Mouse (Mus musculus) right cerebral cortex, adult 18-20 months (tissue): Measurements from ENCODE around the gene Rps6ka3.

Experiments
- DNase-seq: peaks from one replicate; pipeline ENCODE4 v3.0.0; 2022; ENCODE audit warnings: mixed read lengths

Gene Rps6ka3

DNA sequence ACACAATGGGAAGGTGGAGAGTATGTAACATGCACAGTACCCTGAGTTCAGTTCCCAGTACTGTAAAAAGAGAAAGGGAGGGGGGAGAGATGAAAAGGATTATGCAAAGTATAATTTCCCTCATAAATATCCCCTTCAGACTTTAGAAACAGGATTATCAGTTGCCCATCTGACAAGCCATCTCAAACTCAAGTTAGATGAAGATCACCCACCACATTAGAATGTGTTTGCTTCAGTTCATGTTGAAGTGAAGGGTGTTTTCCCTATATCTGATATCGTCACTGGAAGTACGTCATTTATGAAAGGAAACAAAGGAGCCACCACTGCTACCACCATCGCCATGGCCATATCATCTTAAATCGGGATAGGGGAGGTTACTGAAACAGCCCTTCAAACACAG, at the start of gene Rps6ka3:
Gene Rps6ka3, plus strand, starts transcription at position 301 of the 400 bp plus-strand sequence.
- no peak for DNase-seq

DNA sequence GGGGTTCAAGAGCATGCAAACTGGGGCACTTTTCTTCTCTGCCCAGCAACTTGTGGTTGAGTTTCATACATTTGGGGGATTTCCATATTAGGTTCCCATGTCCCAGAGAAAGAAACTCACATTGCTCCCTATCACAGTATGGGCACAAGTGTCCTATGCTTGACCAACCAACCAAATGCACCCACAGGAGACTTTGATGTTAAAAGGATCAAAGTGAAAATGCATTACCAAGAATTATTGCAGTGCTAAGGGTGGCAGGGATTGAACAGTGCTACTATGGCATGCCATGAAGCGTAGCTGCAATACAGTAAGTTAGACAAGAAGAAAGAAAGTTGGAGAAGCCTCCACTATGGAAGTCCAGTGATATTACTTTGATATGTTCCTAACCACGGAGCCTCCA, 40.9 kb upstream of the Rps6ka3 start:
- no peak for DNase-seq

DNA sequence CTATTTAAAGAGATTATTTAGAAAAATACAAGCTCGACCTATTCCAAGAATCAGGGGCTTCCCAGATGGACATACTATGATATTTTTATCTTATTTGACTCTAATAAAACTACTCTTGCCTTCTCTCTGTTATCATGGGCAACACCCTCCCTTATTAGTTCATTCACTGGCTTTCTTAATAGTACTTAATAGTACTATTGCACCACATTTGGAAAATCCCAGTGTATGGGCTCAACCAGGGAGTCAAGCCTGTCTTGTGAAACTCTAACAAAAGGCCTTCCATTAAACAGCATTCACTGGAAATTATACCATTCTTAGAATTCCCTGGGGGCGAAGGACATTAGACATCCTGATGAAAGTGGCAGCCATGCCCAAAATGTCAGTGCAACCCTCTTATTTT, 38.5 kb upstream of the Rps6ka3 start:
- no peak for DNase-seq

DNA sequence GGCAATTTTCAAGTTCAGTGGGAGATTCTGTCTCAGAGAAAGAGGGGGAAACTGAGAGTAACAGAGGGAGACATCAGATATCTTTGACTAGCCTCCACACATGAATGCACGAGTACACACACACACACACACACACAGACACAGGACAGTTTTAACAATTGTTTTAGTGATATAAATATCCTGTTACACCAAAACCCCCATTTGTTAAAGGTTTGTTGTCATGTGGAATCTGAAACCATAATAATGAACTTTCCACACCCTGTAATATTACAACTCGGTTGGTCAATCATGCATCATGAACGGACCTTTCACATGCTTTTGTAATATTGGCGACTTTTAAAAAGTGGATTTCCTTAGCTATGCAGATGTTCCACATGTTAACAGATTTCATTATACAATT, 18.5 kb upstream of the Rps6ka3 start:
- DNase-seq, result no peak

DNA sequence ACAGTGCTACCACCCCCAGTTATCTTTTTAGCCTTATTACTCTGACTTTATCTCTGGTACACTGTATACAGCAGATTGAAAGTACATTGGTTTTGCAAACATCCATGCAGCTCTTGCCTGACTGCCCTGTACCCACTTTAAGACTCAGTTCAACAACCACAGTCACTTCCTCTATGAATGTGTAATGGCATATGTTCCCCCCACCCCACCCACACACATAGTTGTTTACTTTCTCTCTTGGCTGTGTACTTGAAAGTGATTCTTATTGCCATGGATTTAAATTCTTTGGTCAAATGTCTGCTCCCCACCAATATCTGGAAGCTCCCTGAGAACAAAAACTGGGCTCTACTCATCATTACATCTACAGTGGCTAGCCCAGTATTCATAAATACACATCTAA, 10.6 kb upstream of the Rps6ka3 start:
- no peak for DNase-seq

DNA sequence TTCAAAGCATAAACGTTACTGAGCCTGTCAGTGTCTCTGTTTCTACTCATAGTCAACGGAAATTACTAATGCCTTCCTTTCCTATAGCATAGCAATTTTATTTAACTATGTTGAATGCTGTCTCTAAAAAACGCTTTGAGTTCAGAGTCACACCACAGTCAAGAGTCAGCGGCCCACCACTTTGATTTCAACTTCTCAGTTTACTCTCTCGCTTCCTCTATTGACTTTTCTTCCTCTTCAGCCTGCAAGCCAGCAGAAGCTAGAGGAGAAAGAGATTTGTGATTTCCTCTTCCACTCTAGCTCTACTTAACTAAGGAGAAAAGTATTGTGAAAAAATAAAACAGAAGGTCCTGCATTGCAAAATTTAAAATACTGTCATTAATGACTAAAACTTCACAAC, 10.0 kb upstream of the Rps6ka3 start:
- DNase-seq, result peak; percentile 1

DNA sequence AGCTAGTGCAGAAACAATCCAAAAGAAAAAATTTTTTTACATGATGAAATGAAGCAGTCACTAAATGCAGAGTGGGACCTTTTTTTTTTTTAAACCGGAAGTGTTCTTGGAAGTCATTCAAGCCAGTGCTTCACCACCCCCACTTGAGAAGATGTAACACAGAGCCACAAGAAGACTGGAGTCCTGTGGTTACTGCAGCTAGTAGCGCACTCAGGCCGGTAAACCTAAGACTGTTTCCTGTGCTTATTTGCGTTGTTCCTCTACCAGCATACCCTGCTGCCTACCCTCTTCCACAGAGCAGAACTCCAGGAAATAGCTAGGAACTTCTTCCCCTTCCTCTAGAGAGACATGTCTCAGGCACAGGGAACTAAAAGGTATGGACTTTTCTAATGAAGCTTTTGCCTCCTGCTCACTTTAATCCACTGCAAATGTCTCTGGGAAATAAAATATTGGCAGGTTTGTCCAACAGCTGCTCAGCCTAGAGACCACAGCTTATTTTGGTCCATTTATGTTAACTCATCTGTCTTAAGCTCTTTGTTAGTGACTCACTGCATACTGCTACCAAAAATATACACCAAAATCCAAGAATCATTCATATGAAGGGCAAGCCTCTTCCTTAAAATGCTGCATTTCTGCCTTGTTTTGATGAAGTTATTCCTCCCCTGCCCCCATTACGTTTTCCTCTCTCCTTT, 931 bp downstream of the Rps6ka3 start:
- DNase-seq, result peak; percentile 1

DNA sequence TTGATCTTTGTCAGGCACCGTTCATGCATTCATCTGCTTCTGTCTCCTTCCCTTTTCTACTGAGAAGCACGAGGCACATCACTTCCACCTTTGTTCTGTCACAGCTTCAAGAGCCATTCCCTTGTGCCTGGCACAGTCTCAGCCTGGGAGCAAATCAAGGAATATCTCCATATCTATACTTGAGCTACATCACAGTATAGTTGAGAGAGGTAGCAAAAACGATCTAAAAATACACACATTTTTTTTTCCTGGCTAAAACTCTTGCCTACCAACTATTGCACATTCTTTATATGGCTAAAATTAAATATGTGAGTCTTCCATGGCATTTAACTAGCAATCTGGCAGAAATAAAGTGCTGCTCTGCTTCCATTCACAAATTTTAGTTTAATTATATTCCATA, 5.1 kb downstream of the Rps6ka3 start:
- peak; percentile 6 for DNase-seq

DNA sequence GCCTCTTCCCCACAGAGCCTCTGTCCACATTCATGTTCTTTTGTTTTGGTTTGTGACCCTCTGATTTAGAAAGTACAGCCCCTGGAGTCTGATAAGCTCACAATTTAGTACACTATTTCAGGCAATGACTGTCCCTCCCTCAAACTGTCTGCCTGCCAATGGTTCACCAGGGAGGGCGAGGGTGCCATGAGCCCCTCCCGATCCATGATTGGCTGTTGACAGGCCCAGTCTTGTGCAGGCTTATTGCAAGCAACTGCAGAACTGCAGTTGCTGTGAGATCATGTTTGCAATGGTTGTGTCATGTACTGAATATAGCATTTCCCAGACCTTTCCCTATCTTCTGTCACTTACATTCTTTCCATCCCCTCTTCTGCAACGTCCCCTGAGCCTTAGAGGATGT, 12.4 kb downstream of the Rps6ka3 start:
- no peak for DNase-seq

DNA sequence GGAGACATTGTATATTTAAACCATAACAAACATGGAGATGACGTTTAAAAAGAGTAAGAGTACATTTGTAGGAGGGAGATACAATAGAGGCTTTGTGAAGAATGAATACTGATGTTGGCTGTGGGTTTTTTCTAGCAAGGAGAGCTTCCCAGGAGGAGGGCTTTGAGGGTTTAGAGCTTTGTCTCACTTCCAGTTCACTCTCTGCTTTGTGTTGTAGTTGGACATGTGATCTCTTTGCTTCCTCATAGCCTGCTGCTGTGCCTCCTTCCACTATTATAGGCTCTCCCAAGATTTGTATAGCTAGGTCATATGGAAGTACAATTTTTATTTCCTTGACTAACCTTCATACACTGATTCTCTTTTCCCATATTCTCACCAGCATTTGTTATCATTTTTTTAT, 27.2 kb downstream of the Rps6ka3 start:
- DNase-seq, result no peak

DNA sequence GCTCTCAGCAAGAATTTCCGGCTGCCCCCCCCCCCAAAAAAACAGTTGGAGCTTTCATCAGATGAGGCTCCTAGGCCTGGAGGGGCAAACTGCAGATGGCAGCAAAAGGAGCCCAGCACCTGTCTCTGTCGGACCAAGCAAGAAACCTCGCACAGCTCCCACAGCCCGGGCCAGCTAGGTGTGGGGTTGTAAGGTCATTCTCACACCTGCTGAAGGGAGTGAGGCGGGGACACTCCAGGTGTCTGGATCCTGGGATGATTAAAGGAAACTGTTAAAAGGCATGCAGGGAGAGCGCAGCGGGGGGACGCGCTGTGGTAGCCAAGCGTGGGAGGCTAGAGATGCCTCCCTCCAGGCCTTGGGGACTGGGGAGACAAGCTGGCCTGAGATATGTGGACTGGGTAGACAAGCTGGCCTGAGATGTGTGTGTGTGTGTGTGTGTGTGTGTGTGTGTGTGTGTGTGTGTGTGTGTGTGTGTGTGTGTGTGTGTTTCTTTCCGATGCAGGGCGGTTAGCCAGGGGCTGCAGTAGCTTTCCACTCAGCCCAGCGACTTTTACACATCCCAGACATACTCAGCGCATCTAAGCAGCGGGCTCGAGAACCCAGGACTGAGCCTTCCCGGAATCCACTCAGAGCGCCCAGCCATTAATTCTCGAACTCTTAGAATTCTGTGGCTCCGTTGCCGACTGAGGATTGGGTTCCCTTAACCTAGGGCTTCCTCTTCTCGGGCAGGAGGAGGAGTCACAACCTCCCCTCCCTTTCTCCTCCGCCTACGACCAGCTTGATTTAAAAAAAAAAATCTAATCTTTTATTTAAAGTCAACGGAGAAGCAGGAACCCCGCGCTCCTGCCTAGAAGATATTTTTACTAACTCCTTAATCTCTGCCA, 44.1 kb downstream of the Rps6ka3 start:
- DNase-seq, result peak; percentile 14

DNA sequence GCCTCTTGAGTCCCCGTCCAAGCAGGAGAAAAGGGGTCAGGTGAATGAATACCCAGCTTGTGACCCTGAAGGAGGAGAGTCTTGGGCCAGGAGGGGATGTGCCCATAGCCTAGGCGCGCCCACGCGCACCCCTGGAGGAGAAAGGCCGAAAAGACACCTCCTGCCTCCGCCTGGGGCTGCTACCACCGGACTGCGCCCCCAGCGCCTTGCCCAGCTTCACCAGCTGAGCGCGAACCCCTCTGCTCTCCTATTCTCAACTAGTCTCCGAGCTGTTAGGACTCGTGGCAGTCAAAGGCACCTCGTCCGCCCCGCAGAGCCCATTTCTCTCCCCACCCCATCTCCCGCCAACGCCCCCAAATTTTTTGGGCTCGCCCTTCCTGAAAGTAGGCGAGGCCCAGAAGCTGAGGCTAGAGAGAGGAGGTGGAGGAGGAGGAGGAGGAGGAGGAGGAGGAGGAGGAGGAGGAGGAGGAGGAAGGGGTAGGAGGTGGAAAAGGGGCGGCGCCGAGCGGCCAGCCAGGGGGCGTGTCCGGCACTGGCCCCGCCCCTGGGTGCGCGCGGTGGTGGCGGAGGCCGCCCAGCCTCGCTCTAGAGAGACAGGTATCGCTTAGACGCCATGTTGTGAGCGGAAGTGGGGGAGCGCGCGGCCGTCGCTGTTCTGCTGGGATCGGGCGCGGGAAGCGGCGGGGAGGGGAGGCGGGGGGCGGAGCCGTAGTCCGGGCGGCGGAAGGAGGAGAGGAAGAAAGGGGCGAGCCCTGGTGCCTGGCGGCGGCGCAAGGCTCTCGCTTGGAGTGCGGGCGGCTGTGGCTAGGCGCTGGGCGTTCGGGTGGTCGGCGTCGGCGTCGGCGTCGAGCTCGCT, 45.2 kb downstream of the Rps6ka3 start:
- DNase-seq, result peak; percentile 85

DNA sequence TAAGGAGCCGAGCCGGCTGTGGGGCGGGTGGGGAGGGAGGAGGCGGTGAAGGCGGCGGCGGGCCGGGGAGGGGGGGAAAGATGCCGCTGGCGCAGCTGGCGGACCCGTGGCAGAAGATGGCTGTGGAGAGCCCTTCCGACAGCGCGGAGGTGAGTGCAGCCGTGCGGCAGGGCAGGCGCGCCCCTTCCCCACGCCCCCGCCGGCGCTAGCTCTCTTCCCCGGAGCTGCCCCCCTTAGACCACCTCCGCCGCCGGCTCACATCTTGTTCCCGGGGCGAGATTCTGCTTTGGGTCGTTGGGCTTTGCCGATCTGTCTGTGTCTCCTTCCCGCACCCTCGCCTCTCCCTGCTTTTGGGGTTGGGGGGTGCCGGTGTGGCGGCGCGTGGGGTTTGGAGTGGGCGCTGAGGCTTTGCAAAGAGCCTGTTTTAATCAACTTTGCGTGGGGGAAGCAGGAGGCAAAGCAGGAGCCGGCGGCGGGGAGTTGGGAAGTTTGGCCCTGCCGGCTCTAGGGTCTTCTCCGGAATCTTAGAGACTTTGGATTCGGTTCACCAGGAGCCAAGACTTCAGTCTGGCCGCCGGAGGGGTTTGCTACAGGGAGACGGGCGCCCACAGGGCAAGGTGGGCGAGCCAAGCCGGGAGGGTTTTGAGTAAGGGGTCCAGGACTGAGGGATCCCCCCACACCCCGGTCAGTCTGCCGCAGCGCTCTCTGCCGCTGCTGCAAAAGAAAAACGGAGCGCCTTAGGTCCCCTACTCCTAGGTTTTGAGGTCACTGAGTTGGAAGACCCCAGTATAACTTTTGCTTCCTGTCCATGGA, 46.1 kb downstream of the Rps6ka3 start:
- DNase-seq, result peak; percentile 19

DNA sequence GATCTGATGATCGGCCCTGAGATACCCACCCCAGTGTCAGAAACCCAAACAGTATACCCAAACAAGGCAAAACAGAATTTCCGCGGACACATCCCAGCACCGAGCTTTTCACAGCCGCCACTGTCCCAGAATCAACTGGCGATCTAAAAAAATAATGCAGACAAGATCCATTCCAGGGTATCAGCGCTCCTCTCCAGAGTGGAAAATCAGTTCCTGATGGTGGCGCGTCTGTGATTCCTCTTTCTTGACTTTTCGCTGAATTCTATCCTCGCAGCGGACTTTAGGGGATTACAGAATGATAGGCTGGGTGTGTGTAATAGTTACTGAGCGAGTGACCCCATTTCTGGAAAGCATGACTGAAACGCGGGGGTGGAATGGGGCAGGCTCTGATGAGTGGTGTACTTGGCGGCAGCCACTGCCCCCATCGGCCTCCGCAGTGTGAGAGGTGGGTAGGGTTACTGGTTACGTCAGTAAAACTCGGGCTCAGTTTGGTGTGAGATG, 46.9 kb downstream of the Rps6ka3 start:
- peak; percentile 25 for DNase-seq

DNA sequence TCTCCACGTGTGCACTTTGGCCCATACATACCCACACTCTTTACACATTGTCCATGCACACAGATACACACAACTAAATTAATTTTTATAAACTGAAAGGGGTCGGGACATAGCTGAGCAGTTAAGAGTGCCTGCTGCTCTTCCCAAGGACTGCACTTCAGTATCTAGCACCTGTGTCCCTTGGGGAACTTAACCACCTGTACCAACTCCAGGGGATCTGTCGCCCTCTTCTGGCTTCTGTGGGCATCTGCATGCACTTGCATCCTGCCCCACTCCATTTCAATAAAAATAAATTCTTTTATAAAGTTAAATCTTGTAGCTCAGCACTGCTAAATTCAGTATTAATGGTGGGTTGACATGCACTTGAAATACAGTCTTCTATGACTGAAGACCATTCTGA, 54.6 kb downstream of the Rps6ka3 start:
- DNase-seq, result no peak

DNA sequence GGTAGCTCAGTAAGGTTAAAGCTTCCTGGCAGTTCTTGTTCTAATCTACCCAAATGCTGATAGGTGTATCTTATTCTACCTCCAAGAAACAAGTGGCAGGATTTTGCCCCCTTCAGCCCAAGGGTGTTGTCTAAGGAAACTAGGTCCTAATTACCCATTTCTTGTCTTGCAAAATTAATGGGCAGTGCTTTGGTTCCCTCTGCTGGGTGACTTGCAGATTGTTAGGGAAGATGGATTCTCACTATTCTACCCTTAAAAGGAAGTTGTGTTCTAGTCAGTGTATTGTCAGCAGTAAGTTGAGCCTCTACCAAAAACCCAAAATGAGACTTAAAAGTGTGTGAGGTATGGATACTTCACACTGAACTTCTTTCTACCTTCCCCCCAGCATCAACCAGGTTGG, 59.0 kb downstream of the Rps6ka3 start:
- peak; percentile 8 for DNase-seq

DNA sequence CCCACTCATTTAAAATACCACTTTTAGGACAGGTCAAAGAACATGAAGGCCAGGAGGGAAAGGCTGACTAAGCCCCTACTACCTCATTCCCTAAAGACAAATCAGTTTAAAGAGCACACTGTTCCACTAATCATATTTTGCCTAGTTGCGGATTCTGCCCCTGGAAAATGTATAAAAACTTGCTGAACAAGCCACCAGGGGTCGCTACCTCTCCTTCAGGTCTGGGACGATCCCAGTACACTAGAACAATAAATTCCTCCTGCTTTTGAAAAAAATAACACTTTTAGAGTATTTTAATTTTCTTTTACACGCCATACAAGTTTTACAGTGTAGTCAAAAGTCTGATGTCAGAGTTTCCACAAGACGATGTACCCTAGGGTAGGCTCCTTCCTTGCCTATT, 76.7 kb downstream of the Rps6ka3 start:
- no peak for DNase-seq

DNA sequence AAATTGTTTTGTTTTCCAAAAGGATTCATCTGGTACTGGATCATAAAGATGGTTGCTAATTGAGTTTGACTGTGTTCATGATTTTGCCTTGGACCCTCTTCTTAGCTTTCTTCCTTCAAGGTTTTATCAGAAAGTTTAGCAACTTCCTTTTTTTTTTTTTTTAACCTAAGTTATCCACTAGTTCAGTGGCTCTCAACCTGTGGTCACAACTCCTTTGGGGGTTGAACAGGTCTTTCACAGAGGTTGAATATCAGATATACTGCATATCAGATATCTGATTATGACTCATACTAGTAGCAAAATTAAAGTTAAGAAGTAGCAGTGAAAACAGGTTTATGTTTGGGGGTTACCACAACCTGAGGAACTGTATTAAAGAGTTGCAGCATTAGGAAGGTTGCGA, 85.8 kb downstream of the Rps6ka3 start:
- DNase-seq, result no peak

DNA sequence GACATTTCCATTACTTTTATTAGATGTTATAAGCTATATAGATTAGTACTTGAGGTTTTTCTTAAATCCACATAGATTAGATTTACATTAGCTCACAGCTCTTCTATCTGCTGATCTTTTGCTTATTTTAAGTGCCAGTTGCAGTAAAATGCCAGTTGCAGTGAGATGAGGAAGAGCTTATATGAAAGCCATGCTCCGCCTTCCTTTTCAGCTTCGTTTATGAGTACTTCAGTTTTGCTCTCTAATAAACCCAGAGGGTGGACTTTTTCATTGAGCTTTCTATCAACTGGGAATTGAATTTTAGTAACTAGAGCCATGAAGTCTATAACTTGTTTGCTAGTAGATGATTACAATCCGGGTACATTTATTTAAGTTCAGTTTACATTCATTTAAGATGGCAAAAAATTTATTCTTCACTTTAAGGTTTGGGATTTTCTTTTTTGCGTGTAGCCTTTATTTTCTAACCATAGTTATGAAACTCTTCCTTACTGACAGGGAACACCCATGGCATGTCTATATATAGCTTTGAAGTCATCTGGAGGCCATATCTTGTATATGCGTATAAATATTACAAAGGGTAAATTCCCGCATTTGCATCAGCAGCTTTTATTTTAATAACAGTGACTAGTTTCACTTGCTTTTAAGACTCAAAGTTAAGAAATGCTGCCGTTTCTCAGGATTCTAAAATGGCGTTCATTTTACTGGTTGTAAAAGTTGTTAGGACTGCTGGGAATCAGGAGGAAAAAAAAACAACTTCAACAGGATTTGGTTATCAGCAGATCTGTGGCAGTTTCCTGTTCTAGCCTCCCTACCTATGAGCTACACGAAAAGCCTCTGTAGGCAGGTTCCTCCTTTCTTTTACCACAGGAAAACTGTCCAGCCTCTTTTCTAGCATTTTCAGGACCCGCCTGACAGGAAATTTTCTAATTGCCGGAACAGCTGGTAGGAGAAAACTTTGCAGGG, 92.5 kb downstream of the Rps6ka3 start:
- DNase-seq, result no peak

DNA sequence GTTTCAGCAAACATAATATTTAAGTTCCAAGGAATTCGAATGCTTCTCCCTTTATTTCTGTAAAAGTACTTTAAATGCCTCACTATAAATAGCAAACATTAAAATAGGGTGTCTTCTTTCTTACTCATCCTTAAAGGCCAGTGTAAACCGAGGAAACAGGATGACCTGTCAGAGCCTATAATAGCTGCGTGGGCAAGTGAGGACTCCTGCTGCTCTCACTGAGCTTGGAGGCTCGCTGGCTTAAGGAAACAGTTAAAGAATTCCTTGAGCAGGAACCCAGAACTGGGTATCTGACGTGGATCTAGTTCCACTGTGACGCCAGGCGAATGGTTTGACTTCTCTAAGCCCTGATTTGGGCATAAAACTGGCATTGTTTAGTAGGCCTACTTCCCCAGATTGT, 105.2 kb downstream of the Rps6ka3 start:
- peak; percentile 29 for DNase-seq

DNA sequence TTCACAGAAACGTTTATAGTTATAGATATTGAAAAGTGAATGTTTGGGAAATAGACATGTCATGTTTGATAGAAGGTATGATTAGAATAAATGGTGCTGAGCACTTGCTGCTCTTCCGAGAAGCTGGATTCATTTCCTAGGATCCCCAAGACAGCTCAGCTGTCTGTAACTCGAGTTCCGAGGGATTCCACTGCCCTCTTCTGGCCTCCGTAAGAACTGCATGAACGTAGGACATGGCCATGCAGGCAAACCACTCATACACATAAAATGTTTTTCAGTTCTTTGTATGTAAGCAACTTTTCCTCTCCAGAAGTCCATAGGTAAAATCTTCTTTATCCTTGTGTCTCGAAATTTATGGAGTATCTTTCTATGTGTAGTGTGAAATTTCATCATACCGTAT, 111.2 kb downstream of the Rps6ka3 start:
- DNase-seq, result peak; percentile 46
